Mouse (Mus musculus): ENCODE results near the gene Cchcr1.

Cchcr1 gene

DNA sequence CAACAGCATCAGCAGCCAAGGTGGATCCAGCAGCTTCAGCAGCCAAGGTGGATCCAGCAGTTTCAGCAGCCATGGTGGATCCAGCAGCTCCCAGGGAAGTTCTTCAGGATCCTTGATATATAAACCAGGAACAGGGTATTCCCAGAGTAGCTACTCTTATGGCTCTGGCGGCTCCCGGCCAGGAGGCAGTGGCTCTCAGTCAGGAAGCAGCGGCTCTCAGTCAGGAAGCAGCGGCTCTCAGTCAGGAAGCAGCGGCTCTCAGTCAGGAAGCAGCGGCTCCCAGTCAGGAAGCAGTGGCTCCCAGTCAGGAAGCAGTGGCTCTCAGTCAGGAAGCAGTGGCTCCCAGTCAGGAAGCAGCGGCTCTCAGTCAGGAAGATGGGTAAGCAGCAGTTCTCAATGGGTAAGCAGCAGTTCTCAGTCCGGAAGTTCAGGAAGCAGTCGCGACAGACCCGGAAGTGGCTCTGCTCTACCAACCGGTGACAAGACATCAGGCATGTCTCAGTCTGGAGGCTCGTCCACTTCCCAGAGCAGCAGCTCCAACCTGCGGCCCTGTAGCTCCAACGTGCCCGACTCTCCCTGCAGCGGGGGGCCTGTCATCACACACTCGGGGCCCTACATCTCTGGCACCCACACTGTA is 38.0 kb downstream of the Cchcr1 start:
- DNase-seq (ENCODE audit: low read depth, low spot score) = no peak

DNA sequence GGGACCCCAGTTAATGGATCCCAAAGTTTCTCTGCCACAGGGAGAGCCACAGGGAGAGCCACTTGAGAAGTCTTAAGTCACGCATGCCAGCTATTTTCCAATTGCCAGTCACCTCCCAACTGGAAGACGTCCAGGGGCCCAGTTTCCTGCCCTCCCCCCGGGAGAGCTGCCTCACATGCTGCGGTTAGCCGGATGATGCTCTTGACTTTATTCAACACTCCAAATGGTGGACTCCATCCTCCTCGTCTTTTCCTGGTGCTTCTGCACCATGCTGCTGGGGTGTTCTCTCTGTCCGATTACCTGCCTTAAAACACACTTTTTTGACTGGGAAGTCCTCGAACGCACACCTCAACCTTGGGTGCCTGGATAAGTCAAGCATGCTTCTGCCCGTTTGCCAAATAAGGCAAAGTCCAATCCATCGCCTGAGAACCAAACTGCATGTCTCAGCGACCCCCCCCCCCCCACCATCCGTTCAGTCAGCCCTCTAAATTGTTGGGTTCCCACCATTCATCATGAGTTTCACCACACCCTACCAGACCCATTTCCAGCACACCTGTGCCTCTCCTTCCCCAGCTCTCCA is 39.4 kb downstream of the Cchcr1 start:
- no peak for DNase-seq (ENCODE audit: low read depth, low spot score)

DNA sequence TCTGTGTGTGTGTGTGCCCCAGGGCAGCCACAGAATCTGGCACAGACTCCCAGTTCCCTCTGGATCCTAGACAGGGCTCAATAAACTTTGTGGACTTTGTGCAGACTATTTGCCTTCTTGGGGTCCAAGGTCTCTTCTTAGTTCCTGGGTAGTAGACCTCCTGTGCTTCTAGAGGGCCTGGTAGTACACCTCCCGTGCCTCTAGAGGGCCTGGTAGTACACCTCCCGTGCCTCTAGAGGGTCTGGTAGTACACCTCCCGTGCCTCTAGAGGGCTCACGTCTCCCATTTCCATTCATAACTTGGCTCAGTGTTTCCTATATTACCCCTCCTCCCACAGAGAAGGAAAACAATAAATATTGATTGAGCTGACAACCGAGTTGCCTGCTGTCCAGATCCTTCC is 39.9 kb downstream of the Cchcr1 start:
- DNase-seq (ENCODE audit: low read depth, low spot score) = no peak

DNA sequence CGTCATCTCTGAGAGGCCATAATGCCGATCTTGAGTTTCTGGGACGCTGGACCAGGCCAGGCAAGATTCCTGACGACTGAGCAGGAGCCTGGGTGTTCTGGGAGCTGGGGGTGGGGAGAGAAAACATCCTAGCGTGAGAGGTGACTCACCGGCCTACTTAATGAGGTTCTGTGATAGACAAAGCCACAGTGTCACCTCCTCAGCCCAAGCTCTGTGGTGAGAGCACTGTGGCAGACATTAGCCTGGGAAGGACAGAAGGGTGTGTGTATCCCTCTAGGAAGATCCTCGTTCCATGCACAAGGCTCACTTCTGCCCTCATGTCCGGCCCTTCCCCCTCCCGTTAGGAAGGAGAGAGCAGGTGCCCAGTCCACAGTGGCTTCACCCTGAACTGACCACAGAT is 40.5 kb downstream of the Cchcr1 start:
- no peak for DNase-seq (ENCODE audit: low read depth, low spot score)

DNA sequence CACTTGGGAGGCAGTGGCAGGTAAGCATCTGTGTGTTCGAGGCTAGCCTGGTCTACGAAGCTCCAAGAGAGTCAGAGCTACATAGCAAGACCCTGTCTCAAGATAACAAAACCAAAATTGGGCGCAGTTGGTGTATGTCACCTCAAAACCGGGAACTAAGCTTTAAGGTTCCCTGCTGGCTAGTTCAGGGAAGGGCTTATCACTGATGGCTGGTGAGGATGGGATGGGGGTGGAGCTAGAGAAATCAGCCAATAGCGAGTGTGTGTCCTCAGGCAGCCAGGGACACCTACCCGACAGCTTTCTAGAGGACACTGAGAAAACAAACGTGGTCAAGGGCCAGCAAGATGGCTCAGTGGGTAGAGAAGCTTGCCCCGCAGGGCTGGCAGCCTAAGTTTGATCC is 41.3 kb downstream of the Cchcr1 start:
- DNase-seq (ENCODE audit: low read depth, low spot score) = no peak

DNA sequence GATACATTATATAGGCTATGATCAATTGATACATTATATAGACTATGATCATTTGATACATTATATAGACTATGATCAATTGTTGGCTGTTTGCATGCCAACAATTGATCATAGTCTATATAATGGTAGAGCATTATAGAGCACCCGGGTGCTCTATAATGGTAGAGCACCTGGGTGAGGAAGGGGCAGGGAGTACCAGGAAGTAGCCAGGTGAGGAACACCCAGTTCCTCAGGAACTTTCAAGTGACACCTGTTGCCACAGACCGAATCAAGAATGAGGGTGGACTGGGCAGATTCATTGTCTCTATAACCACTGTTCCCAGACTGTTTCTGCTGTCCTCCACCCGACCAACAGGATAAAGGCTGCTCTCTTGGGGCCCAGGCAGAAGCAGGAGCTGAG is 50.2 kb downstream of the Cchcr1 start, which contains the start of gene 2300002M23Rik:
Gene 2300002M23Rik, plus strand, starts transcription at position 301 of the 400 bp plus-strand sequence.
- no peak for DNase-seq (ENCODE audit: low read depth, low spot score)

DNA sequence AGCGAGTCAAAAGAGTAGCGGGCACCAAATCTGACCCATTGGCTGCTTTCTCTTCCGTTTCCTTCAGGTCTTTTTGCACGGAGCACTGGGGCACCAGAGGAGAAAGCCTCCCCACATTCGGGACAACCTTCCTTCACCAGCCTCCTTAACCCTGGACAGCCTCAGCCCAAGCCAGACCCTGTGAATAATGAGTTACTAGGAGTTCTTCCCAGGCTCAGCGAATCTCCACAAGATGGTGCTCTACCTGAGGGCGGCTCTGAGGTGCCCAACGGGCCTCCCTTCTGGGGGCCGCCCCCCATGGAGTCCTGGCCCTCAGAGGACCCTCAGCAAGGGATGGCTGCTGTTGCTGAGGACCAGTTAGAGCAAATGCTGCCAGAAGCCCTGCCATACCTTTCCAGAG is 50.9 kb downstream of the Cchcr1 start:
- no peak for DNase-seq (ENCODE audit: low read depth, low spot score)

DNA sequence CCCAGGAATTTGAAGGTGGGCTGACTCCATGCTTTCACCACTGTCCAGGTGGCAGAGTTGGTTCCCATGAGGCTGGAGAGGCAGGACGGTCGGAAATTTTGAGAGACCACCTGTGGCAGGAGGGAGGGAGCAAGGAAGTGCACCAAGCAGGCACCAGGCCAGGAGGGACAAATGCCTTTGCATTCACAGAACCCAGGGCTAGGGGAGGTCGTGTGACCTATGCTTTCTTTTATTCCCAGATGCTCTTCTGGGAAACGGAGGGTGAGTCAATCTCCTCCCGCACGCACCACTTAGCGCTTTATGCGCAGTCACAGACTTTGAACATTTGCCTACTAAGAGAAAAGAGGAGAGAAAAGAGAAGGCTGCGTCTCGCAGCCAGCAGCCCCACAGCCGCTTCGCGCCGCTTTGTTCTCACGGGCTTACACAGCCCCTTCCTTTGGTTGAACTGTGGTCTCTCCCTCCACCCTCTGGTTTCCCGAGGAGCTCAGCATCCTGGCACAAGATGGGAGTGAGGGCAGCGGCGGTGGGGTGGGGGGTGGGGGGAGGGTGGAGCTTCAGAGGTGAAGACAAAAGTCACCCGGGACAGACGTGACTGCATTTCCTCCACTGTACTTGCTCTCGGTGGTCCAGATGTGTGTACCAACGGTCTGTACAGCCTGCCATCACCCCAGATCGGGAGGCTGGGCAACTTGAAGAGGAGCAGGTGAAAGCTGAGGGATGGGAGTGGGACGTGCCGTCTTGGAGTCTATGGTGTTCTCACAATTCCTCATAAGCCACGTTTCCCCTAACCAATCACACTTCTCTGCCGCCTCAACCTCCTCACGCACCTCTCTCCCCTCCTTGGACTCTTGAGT is 52.4 kb downstream of the Cchcr1 start:
- no peak for DNase-seq (ENCODE audit: low read depth, low spot score)

DNA sequence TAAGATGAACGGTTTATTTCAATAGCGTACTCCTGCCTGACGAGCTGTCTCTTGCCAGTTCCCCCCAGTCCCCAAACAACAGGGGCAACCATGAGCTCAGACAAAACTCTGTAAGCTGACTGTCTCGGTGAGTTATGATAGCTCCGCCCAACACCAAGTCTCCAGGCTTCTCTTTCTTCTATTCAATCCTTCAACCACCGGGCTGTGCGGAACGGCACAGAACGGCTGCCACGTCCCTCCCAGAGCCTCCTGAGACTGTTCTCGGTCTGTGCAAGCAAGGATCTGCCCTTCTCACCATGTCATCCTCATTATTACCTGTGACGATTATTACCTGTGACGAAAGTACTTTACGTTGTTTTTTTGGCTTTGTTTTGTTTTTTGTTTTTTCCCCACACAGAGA is 53.9 kb downstream of the Cchcr1 start:
- DNase-seq (ENCODE audit: low read depth, low spot score) = no peak

DNA sequence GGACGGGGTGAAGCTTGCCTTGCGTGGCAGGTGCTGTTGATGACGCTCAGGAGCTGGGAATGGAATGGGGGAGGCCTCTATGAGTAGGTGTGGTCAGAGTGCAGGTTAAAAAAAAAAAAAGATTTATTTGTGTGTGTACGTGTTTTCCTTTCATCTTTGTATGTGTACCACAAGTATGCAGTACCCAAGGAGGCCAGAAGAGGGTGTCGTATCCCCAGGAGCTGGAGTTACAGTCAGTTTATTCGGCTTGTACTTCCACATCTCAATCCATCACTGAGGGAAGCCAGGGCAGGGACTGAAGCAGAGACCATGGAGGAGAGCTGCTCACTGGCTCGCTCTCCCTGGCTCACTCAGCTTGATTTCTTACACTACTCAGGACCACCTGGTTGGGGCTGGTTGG is 54.6 kb downstream of the Cchcr1 start:
- no peak for DNase-seq (ENCODE audit: low read depth, low spot score)

DNA sequence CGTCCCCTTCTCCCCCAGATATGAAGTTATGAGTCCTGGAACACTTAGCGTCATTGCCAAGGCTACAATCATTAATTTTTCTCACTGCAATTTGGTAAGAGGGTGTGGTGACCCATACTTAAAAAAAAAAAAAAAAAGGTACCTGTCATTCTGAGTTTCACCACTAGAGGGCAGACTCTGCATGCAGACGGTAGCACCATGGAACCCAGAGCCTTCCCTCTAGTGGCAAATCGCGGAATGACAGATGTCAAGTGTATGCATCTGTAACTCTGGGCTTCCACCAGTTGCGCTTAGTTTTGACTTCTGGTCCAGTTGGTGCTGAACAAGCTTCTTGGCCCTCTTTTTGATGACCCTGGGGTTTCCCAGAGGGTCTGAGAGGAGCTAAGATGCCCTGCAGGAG is 61.3 kb downstream of the Cchcr1 start:
- peak; percentile 80 for DNase-seq (ENCODE audit: low read depth, low spot score)

Data from c-Kit-negative CD71-positive TER-119-positive erythroid progenitor cells, embryonic 14.5 days (primary cell).